Mouse (Mus musculus) forebrain, embryonic 13.5 days (tissue): ENCODE data around the gene Plg. TPM values are rescaled to one million over a fixed set of nuclear protein-coding genes. Genes with fewer than 3 reads are reported as not detected.

Experiments used
- ATAC-seq: fragments of 200-750 bp; cut with Nextera tagmentation; 2 replicates; pipeline ENCODE4 v1.8.0; 2017
- H3K27ac ChIP-seq: fragments of 300-500 bp; sonication (generic); 2 replicates; pipeline ENCODE4 v1.5.1; 2015; ENCODE audit warnings: inconsistent platforms, mild to moderate bottlenecking, moderate library complexity
- H3K27me3 ChIP-seq: fragments of 300-500 bp; sonication (generic); 2 replicates; pipeline ENCODE4 v1.6.1; 2015; ENCODE audit warnings: mild to moderate bottlenecking, inconsistent platforms
- H3K36me3 ChIP-seq: fragments of 300-500 bp; sonication (generic); 2 replicates; pipeline ENCODE4 v1.6.1; 2015; ENCODE audit warnings: mild to moderate bottlenecking, inconsistent platforms; ENCODE audit not compliant: poor library complexity, severe bottlenecking
- H3K4me1 ChIP-seq: fragments of 300-500 bp; sonication (generic); 2 replicates; pipeline ENCODE4 v1.6.1; 2015; ENCODE audit warnings: inconsistent platforms
- H3K4me2 ChIP-seq: fragments of 300-500 bp; sonication (generic); 2 replicates; pipeline ENCODE4 v1.6.1; 2015; ENCODE audit warnings: inconsistent platforms, mild to moderate bottlenecking, moderate library complexity
- H3K4me3 ChIP-seq: fragments of 300-500 bp; sonication (generic); 2 replicates; pipeline ENCODE4 v1.5.1; 2015; ENCODE audit warnings: mild to moderate bottlenecking, inconsistent platforms
- H3K9ac ChIP-seq: fragments of 300-500 bp; sonication (generic); 2 replicates; pipeline ENCODE4 v1.6.1; 2015; ENCODE audit warnings: mild to moderate bottlenecking, inconsistent platforms
- H3K9me3 ChIP-seq: fragments of 300-500 bp; sonication (generic); replicated peaks from 2 replicates; pipeline ENCODE4 v1.6.1; 2016; ENCODE audit warnings: inconsistent platforms
- WGBS: fragments of 180-500 bp; shearing (Covaris S2); methylation state at CpG from one replicate; pipeline ENCODE4 v1.1.7; 2015; 5-methylcytosine and 5-hydroxymethylcytosine counted together
- polyA plus RNA-seq: library from polyadenylated mRNA; unstranded; fragments of >200 nt; fragmentation: Nextera tagmentation; extraction: Ambion mirVana; gene quantifications from 2 replicates; pipeline ENCODE4 v1.2.1, GENCODE M21; 2015

Gene Plg
- polyA plus RNA-seq, 1 experiment from 2014 or later, result 0.10 TPM

GRCm38 (mm10) chr17:12396163-12396677, 17.8 kb downstream of the Plg start:
- H3K36me3 ChIP-seq, result no peaks in the 10 kb centered on the region
- H3K27ac ChIP-seq, result no peak overlapping the region
- no peak for ATAC-seq
- no peak overlapping the region for H3K9ac ChIP-seq
- H3K9me3 ChIP-seq, result no peaks in the 10 kb centered on the region
- H3K27me3 ChIP-seq, result no peaks in the 10 kb centered on the region
- no peaks in the 10 kb centered on the region for H3K4me1 ChIP-seq
- no peak overlapping the region for H3K4me3 ChIP-seq
- WGBS, result 93% methylated on average over 9 of the region's 9 CpGs
- H3K4me2 ChIP-seq, result no peak overlapping the region

GRCm38 (mm10) chr17:12403420-12403819, 25.0 kb downstream of the Plg start:
- WGBS, result 72% methylated on average over 7 of the region's 7 CpGs

GRCm38 (mm10) chr17:12409346-12409944, 31.0 kb downstream of the Plg start:
- no peaks in the 10 kb centered on the region for H3K36me3 ChIP-seq
- WGBS, result 81% methylated on average over 11 of the region's 11 CpGs
- H3K9me3 ChIP-seq, result no peaks in the 10 kb centered on the region
- ATAC-seq, result no peak
- H3K27me3 ChIP-seq, result no peaks in the 10 kb centered on the region
- no peak overlapping the region for H3K27ac ChIP-seq
- H3K4me2 ChIP-seq, result no peak overlapping the region
- H3K4me1 ChIP-seq, result no peaks in the 10 kb centered on the region
- no peak overlapping the region for H3K4me3 ChIP-seq
- H3K9ac ChIP-seq, result no peak overlapping the region

More at GRCm38 (mm10) chr17:12403420-12403819, 25.0 kb downstream of the Plg start:
- Histone ChIP-seq H3K27me3 (no peaks in the 10 kb centered on the region), H3K4me3 (no peak overlapping the region), H3K4me1 (no peaks in the 10 kb centered on the region), H3K36me3 (no peaks in the 10 kb centered on the region), H3K4me2 (no peak overlapping the region), H3K9me3 (no peaks in the 10 kb centered on the region), H3K9ac (no peak overlapping the region), H3K27ac (no peak overlapping the region)
- ATAC-seq, result no peak

DNA sequence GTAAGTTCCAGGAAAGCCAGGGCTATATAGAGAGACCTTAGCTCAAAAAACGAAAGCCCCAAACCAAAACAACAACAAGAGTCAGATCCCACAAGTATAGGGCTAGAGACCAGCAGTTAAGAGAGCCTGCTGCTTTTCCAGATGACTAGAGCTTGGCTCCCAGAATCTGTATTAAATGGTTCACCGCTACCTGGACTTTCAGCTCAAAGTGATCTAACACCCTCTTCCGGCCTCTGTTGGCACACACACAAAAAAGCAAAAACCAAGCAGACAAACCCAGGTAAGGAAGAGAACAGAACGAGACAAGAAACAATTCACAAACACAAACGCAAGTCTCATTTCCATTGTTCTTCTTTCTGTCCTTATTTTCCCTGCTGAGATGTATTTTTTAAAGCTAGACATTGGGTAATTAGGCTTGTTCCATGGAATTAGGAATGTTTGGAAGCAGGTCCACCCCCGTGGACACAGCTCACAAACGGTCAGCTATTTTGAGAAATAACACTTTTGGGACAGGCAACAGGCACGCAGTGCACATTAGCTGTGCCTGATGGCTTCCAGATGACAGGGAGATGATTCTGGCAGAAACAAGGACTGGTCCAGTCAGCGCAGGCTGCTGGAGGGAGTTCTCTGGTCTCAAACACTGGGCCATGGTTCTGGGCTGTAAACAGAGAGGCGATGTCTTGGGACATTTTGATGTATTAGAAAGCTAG, 33.9 kb downstream of the Plg start:
- no peak for ATAC-seq
- Histone ChIP-seq H3K27ac (no peak overlapping the region), H3K9ac (no peak overlapping the region), H3K4me3 (no peak overlapping the region), H3K36me3 (no peaks in the 10 kb centered on the region), H3K27me3 (no peaks in the 10 kb centered on the region), H3K4me1 (no peaks in the 10 kb centered on the region), H3K4me2 (no peak overlapping the region), H3K9me3 (no peaks in the 10 kb centered on the region)
- WGBS, result 74% methylated on average over 10 of the region's 10 CpGs

DNA sequence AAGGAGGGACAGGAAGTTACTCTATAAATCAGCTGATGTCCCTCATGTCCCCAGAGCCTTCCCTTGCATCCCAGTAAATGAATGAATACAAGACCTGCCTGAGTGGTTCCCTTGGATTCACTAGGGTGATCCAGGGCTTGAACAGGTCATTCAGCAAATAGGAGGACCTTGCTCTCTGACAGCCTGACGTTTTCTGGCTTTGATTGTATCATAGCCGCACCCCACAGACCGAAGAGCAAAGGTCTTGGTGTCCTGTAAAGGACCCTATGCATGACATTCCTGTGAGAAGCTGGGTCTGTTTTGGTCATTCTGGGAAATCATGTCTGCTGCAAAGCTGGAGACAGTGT, 34.5 kb downstream of the Plg start:
- 74% methylated on average over 3 of the region's 3 CpGs for WGBS
- no peak overlapping the region for H3K4me3 ChIP-seq
- no peaks in the 10 kb centered on the region for H3K36me3 ChIP-seq
- no peaks in the 10 kb centered on the region for H3K27me3 ChIP-seq
- no peak overlapping the region for H3K4me2 ChIP-seq
- no peaks in the 10 kb centered on the region for H3K4me1 ChIP-seq
- no peaks in the 10 kb centered on the region for H3K9me3 ChIP-seq
- no peak overlapping the region for H3K27ac ChIP-seq
- no peak for ATAC-seq
- H3K9ac ChIP-seq, result no peak overlapping the region

DNA sequence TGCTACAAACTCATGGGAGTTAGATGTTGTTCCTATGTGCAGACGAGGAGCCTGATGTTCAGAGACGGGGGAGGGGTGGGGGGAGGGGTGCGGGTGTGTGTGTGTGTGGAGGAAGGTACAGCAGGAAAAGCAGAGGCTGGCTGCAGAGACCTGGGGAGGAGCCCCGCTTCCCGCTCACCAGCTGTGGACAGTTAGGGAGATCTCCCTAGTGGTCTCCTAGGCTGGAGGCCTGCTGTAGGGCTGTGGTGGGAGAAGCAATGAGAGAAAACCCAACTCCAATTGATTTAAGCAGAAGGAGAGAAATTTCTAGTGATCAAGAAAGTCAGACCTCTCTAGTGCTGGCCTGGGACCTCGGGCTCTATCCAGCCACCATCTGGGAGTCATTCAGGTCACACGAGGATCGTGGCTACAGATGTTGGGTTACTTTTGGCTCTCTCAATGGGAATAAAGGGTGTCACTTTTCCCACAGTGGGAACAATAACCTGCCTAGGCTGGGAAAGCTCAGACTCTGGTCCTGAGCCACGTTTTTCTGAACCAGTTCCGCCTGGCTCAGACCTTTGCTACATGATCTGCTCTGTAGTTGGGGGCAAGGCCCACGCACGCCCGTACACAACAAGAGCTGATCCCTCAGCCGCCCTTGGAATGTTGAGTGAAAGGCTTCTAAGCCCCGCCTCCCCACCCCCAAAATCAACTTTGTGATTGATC, 36.8 kb downstream of the Plg start:
- Histone ChIP-seq H3K27me3 (no peaks in the 10 kb centered on the region), H3K4me1 (no peaks in the 10 kb centered on the region), H3K4me3 (no peak overlapping the region), H3K27ac (no peak overlapping the region), H3K4me2 (no peak overlapping the region), H3K36me3 (no peaks in the 10 kb centered on the region), H3K9me3 (no peaks in the 10 kb centered on the region), H3K9ac (no peak overlapping the region)
- 56% methylated on average over 15 of the region's 15 CpGs for WGBS
- no peak for ATAC-seq

GRCm38 (mm10) chr17:12415741-12416140, 37.3 kb downstream of the Plg start:
- Histone ChIP-seq H3K4me3 (no peak overlapping the region), H3K36me3 (no peaks in the 10 kb centered on the region), H3K4me2 (no peak overlapping the region), H3K9ac (no peak overlapping the region), H3K27ac (no peak overlapping the region), H3K27me3 (no peaks in the 10 kb centered on the region), H3K9me3 (no peaks in the 10 kb centered on the region), H3K4me1 (no peaks in the 10 kb centered on the region)
- WGBS, result 78% methylated on average over 5 of the region's 5 CpGs
- no peak for ATAC-seq

DNA sequence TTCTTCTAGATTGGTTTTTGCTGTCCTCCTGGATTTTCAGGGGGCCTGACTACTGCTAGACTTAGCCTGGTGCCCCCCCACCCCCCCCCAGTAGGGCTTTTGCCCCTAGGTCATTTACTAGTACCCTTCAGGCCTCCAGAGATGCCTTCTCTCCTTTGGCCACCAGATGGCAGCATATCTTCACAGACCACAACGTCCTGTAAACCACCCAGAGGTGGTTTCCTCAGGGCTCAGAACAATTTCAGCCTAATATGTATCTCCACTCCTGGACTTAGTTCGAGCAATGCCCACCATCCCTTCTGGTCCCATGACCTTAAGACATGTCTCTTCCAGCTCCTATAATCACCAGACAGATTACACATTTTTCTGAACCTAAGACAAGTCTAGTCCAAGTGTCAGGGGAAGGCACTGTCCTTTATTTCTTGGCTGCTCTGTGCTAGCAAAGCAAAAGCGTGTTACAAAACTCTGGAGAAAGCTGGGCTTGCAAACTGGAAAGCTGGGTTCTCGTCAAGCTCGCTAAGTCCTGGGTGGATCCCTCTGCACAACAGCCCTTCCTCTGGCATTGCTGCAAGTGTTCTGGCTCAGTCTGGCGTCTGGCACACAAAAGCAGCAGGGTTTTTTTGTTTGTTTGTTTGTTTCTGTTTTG, 38.0 kb downstream of the Plg start:
- Histone ChIP-seq H3K27ac (no peak overlapping the region), H3K27me3 (no peaks in the 10 kb centered on the region), H3K9me3 (no peaks in the 10 kb centered on the region), H3K36me3 (no peaks in the 10 kb centered on the region), H3K4me2 (no peak overlapping the region), H3K9ac (no peak overlapping the region), H3K4me1 (no peaks in the 10 kb centered on the region), H3K4me3 (no peak overlapping the region)
- WGBS, result 50% methylated on average over 6 of the region's 6 CpGs
- ATAC-seq, result 0 out of 2 replicates have a peak, but pooled peaks have one; percentile 36

GRCm38 (mm10) chr17:12419491-12420079, 41.2 kb downstream of the Plg start:
- Histone ChIP-seq H3K36me3 (no peaks in the 10 kb centered on the region), H3K4me2 (no peak overlapping the region), H3K9ac (no peak overlapping the region), H3K27ac (no peak overlapping the region), H3K27me3 (no peaks in the 10 kb centered on the region), H3K9me3 (no peaks in the 10 kb centered on the region), H3K4me1 (no peaks in the 10 kb centered on the region), H3K4me3 (no peak overlapping the region)
- WGBS, result 77% methylated on average over 19 of the region's 19 CpGs
- ATAC-seq, result no peak

- ATAC-seq, result no peak
- 65% methylated on average over 16 of the region's 16 CpGs for WGBS
- H3K9ac ChIP-seq, result no peak overlapping the region
Measured at GRCm38 (mm10) chr17:12420886-12421574, 42.6 kb downstream of the Plg start.

DNA sequence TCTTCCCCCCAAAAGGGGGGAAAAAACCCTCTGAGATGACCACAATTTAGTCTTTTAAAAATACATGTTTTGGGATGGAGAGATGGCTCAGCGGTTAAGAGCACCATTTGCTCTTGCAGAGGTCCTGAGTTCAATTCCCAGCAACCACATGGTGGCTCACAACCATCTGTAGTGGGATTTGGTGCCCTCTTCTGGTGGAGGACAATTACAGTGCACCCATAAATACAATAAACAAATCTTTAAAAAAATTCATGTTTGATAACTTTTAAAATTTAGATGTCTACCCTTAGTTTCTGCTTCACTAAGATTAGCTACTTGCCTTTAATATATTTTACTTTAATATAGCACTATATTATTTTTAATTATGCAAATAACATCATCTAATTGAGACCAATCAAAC, 43.7 kb downstream of the Plg start:
- no peaks in the 10 kb centered on the region for H3K27me3 ChIP-seq
- no peak overlapping the region for H3K4me3 ChIP-seq
- no peaks in the 10 kb centered on the region for H3K9me3 ChIP-seq
- H3K36me3 ChIP-seq, result no peaks in the 10 kb centered on the region
- H3K4me1 ChIP-seq, result no peaks in the 10 kb centered on the region
- H3K4me2 ChIP-seq, result no peak overlapping the region
- H3K9ac ChIP-seq, result no peak overlapping the region
- WGBS, result 90% methylated on average over 1 of the region's 1 CpGs
- no peak for ATAC-seq
- no peak overlapping the region for H3K27ac ChIP-seq

More at GRCm38 (mm10) chr17:12420886-12421574, 42.6 kb downstream of the Plg start:
- Histone ChIP-seq H3K4me3 (no peak overlapping the region), H3K4me1 (no peaks in the 10 kb centered on the region), H3K27me3 (no peaks in the 10 kb centered on the region), H3K4me2 (no peak overlapping the region), H3K36me3 (no peaks in the 10 kb centered on the region), H3K27ac (no peak overlapping the region), H3K9me3 (no peaks in the 10 kb centered on the region)
